Mouse (Mus musculus) bone marrow, adult 2 months (tissue): ENCODE data around the gene Unc119b. TPM values are rescaled to one million over a fixed set of nuclear protein-coding genes. Genes with fewer than 3 reads are reported as not detected.
A peak's percentile ranks its signal among the peaks of the same experiment; 100 is the strongest.

ENCODE experiments used
- H3K27ac ChIP-seq: fragments of 200-500 bp; 2 replicates; pipeline ENCODE4 v1.5.1; 2012; ENCODE audit warnings: low read depth, mild to moderate bottlenecking, control low read depth, inconsistent platforms, low read length; ENCODE audit not compliant: control insufficient read depth, poor library complexity, insufficient read depth
- H3K4me1 ChIP-seq: fragments of 200-500 bp; 2 replicates; pipeline ENCODE4 v1.6.1; 2011; ENCODE audit warnings: low read length; ENCODE audit not compliant: control insufficient read depth, insufficient read depth
- H3K4me3 ChIP-seq: fragments of 200-500 bp; replicated peaks from 2 replicates; pipeline ENCODE3; 2011; ENCODE audit warnings: mild to moderate bottlenecking, low read depth, low read length, control low read depth; ENCODE audit not compliant: control insufficient read depth
- CTCF ChIP-seq: fragments of 200-500 bp; IDR thresholded peaks from 2 replicates; pipeline ENCODE4 v1.5.1; 2011; ENCODE audit warnings: low read length, control low read depth; ENCODE audit not compliant: control insufficient read depth, insufficient read depth
- POLR2A ChIP-seq: fragments of 200-500 bp; IDR thresholded peaks from 2 replicates; pipeline ENCODE4 v1.6.1; 2011; ENCODE audit warnings: low read depth, mild to moderate bottlenecking, control low read depth, low read length, borderline replicate concordance; ENCODE audit not compliant: control insufficient read depth
- WGBS: fragments of 180-500 bp; shearing (Covaris S2); methylation state at CpG from one replicate; pipeline ENCODE4 v1.1.7; 2018; 5-methylcytosine and 5-hydroxymethylcytosine counted together
- polyA plus RNA-seq: library from polyadenylated mRNA; stranded (reverse); fragments of >200 nt; gene quantifications from 2 replicates; pipeline ENCODE4 v1.2.4, GENCODE M21; 2011; ENCODE audit warnings: low replicate concordance; ENCODE audit not compliant: missing spikeins, insufficient read depth, insufficient read length

Unc119b gene
- polyA plus RNA-seq, 1 experiment = 7.8 TPM

DNA sequence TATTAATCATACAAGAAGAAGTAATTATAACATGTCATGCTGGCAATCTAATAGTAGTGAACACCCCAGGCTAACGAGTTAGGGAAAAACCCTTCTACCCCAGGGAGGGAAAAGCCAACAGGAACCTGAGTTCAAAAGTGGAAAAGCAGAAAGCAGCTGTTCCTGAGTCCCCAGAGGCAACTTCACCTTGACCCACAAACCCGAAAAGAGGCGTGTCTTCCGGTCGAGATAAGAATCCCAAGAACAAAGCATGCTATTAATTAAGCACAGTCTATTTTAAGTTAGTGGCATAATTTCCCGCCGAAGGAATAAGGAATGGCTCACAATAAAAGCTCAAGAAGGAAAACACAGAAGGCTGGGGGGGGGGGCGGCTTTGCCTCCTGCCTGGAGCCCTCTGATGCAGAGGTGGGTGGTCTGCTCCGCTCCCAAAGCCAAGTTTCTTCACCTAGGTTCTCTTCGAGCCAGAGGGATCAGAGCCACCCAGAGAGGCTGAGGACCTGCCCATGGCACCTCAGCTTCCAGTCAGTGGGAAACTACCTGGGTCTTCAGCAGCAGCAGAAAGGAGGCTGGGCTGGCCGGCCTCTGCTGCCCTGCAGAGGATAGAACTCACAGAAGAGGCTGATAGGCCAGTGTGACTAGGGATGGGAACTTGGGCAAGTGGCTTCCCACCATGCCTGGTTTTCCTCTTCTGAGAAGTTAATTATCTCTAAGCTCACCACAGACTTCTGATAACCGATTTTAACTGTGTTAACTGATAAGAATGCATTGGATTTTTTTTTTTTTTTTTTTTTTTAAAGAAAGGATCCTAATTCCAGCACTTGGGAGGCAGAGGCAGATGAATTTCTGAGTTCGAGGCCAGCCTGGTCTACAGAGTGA is 26.5 kb upstream of the Unc119b start:
- H3K27ac ChIP-seq = peak overlapping the region; percentile 43; the same call in 1 of the 2 replicates
- 14% methylated on average over 13 of the region's 13 CpGs for WGBS
- no peak for TF ChIP-seq CTCF
- TF ChIP-seq POLR2A = no peak
- peaks cover 2% of the 10 kb centered on the region; the same call in 1 of the 2 replicates for H3K4me1 ChIP-seq
- no peak overlapping the region for H3K4me3 ChIP-seq

DNA sequence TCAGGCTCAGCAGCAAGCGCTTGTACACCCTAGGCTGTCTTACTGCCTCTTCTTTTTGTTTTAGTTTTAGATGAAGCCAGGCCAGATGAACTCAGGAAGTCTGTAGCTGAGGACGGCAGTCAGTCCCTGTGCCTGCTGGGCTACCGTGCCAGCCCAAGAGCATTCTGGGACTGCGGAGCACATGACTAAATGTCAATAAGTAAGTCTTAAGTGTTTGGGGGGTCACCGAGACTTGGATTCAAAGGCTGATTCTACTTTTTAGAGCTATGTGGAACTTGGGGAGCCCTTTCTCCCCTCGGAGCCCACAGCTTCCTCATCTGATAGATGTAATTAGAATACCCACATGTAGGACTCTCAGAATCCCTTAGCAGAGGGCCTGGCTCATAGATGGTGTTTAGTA is 25.9 kb upstream of the Unc119b start:
- H3K4me1 ChIP-seq = peaks cover 2% of the 10 kb centered on the region; the same call in 1 of the 2 replicates
- 12% methylated on average over 6 of the region's 6 CpGs for WGBS
- peak overlapping the region; percentile 12; the same call in 1 of the 2 replicates for H3K27ac ChIP-seq
- no peak overlapping the region for H3K4me3 ChIP-seq
- TF ChIP-seq POLR2A (no peak), CTCF (no peak)

DNA sequence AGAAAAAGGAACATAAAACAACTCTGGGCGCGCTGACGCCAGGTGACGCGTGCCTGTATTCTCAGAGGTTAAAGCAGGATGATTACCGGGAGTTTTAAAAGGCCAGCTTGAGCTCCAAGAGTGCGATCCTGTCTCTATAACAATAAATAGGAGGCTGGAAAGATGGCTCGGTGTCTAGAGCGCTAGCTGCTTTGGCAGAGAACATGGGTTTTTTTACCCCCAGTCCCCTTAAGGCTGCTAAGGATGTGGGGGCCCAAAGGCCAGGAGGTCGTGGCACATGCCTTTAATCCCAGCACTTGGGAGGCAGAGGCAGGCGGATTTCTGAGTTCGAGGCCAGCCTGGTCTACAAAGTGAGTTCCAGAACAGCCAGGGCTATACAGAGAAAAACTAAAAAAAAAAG is 24.4 kb upstream of the Unc119b start:
- peak overlapping the region; percentile 93 for H3K27ac ChIP-seq
- WGBS = 55% methylated on average over 12 of the region's 12 CpGs
- H3K4me3 ChIP-seq = peak overlapping the region; percentile 90
- TF ChIP-seq CTCF (no peak), POLR2A (no peak)
- H3K4me1 ChIP-seq = peaks cover 7% of the 10 kb centered on the region

DNA sequence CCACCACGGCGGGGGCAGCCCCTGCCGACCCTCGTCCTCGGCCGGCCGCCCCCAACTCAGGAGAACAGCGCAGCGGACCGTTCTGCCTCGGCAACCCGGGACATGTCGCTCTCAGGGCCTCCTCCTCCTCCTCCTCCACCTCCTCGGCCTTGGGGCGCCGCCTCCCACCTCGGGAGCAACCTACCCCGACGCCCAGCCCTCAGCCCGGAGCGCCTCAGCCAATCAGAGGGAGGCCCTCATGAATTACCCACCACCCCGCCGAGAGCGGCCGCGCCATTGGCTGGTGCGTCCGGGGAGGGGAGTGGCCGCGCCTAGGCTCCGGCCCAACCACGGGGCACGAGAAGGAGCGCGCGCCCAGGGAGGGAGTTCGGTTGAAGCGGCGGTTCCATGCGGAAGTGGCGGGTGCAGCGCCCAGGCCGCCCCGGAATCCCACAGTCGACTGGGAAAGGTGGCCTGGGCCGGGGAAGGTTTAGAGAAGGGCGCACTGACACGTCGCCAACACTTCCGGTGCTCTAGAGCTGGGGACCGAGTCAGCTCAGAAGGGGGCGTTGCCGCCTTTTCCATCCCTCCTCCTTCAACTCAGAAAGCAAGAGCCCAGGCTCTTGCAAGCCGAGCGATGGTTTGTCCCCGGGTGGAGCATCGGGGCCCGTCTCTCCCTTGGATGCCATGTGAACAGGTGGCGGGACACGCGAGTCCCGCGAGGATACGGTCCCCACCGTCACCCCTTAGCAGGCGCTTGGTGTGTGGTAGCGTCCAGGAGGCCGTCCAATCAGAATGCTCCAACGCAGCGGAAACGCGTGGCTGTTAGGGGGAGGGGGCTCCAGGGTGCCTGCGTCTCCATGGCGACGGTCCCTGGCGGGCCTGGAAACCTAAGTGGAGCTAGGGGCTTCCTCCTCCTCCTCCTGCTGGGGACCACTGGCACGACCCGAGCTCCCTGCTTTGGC is 23.5 kb upstream of the Unc119b start, which contains the start of gene Mlec:
Gene Mlec (minus strand): TSS at position 140 of the 944 bp plus-strand sequence.
- Histone ChIP-seq H3K27ac (peak within 1 kb of the TSS; percentile 93), H3K4me1 (peaks cover 8% of the 10 kb centered on the region), H3K4me3 (peak within 1 kb of the TSS; percentile 90)
- TF ChIP-seq CTCF = no peak
- peak; percentile 97 for TF ChIP-seq POLR2A
- under 1% methylated on average over 77 of the region's 78 CpGs for WGBS

DNA sequence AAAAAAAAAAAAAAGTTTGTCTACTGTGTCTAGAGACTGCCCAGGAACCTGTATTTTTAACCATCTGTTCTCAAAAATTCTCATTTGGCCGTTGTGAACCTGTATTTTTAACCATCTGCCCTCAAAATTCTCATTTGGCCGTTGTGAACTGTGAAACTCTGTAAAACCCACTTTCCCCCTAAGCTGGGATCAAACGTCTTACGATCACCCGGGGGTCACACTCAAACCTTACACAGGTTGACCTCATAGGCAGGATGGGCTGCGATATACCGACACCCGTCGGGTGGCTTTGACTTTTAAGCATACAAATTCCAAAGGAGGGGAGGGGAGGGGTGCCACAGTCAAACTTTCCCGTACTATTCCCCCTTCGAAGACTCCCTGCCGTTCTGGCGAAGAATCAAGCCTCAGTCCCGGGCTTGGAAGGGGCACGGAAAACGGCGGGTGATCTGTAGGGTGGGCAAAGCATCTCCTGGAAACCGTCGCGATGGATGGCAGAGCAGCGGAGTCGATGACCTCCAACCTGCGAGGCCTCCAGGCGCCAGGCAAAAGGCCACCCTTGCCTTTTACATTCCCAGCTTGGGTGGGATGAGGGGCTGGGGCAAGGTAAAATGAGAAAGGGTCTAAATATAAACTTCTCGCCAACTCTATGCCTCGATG is 22.3 kb upstream of the Unc119b start:
- under 1% methylated on average over 26 of the region's 26 CpGs for WGBS
- no peak for TF ChIP-seq POLR2A
- no peak for TF ChIP-seq CTCF
- H3K4me1 ChIP-seq = peaks cover 10% of the 10 kb centered on the region
- peak overlapping the region; percentile 17 for H3K27ac ChIP-seq
- peak overlapping the region; percentile 71 for H3K4me3 ChIP-seq

DNA sequence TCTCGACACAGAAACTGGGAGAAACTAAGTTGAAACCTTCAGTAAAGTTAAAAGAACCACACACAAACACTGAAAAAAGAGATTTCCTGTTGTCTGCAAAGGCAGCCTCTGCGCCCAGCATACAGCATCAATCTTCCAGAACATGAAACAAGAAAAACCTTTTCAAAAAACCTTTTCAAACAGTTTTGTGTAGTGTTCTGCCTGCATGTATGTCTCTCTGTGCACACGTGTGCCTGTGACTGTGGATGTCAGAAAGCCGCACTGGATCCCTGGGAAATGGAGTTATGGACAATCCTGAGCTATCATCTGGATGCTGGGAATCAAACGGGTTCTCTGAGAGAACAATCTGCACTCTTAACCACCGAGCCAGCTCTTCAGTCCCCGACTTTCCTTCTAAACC is 21.6 kb upstream of the Unc119b start:
- TF ChIP-seq CTCF (no peak), POLR2A (no peak)
- H3K4me3 ChIP-seq = peak overlapping the region; percentile 40
- WGBS = 4% methylated on average over 7 of the region's 7 CpGs

DNA sequence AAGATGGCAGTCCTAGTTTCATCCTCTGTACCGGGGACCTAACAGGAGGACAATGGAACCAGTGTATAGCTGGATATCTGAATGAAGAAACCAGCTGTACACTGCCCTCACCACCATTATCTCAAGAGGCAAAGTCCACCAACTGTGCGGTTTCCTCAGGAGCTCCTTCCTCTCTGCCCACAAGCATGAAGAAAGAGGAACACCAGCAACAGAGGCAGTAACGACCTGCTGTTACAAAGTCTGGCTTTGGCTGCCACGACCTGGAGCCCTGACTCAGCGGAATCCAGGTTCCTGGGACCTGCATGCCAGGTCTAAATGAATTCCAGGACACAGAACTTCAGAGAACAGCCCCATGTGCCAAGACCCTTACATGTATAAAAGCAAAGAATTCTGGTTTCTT is 21.1 kb upstream of the Unc119b start:
- peaks cover 12% of the 10 kb centered on the region for H3K4me1 ChIP-seq
- peak overlapping the region; percentile 60 for H3K4me3 ChIP-seq
- H3K27ac ChIP-seq = peak overlapping the region; percentile 90; the same call in 1 of the 2 replicates
- TF ChIP-seq CTCF (no peak), POLR2A (no peak)
- 3% methylated on average over 5 of the region's 5 CpGs for WGBS

More for the DNA sequence above, 21.6 kb upstream of the Unc119b start:
- Histone ChIP-seq H3K27ac (peak overlapping the region; percentile 43; the same call in 1 of the 2 replicates), H3K4me1 (peaks cover 12% of the 10 kb centered on the region)

DNA sequence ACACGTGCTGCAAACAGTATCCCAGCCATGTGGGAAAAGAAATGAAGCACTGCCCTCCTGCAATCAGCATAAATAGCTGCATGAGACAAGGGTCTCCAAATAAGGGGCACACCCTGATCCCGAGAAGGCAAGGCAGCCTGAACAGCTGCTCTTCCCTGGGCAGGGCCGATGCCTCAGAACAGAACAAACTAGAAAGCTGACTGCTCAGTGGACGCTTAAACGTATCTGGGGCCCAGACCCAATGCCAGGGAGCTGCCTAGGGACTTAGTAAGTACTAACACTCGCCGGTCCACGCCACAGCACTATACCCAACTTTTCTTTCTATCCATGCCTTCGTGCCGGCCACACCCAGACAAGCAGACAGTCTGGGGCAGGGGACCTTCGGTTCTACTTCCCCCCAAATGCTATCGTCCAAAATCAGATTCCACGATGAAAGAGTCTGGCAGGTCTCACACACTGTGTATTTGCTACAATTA is 20.4 kb upstream of the Unc119b start:
- 4% methylated on average over 13 of the region's 13 CpGs for WGBS

More for the DNA sequence above, 20.4 kb upstream of the Unc119b start:
- peak overlapping the region; percentile 60 for H3K4me3 ChIP-seq
- peak overlapping the region; percentile 90 for H3K27ac ChIP-seq
- H3K4me1 ChIP-seq = peaks cover 13% of the 10 kb centered on the region
- no peak for TF ChIP-seq POLR2A
- TF ChIP-seq CTCF = no peak
